Mouse (Mus musculus) hematopoietic stem cell, adult 5-6 weeks (primary cell): ENCODE data around the gene Olfr283. TPM values are rescaled to one million over a fixed set of nuclear protein-coding genes. Genes with fewer than 3 reads are reported as not detected.

ENCODE experiments used
- ATAC-seq, 2 experiments: fragments of 125-278 bp in 1 of 2; replicated peaks in 1 of 2; 2 replicates each; pipeline ENCODE4 v1.8.0; 2016 to 2017; ENCODE audit warnings: inconsistent platforms in 2 of 2, mild to moderate bottlenecking in 2 of 2, moderate number of reproducible peaks in 2 of 2, low read depth in 1 of 2, moderate TSS enrichment in 1 of 2; ENCODE audit not compliant: low FRiP score in 2 of 2, poor library complexity in 2 of 2, severe bottlenecking in 2 of 2, insufficient read depth in 1 of 2, low TSS enrichment in 1 of 2
- total RNA-seq: library from RNA; stranded (forward); fragments of 172-1452, 232-1000 nt; gene quantifications from 2 replicates; pipeline ENCODE4 v1.2.3, GENCODE M21; 2017

The Olfr283 gene
- total RNA-seq, 1 experiment from 2014 or later: not detected

- no peak for ATAC-seq
Measured at GRCm38 (mm10) chr15:98340887-98341286, 39.9 kb downstream of the Olfr283 start, which contains the start of gene Olfr284. Gene Olfr284, minus strand, starts transcription at chr15:98340987.

Other genes with a start within 250 kb of the Olfr283 start
- gene Asb8, start 215.3 kb downstream of the Olfr283 start, total RNA-seq: 17.2 and 20.4 TPM in 2 replicates
- 0.10 TPM in 1 of 2 replicates, not detected in the other for gene Ccdc184, start 213.8 kb downstream of the Olfr283 start, total RNA-seq
- gene Olfr288, start 185.4 kb downstream of the Olfr283 start, total RNA-seq: not detected in 2 replicates
- not detected in 2 replicates for gene Gm44579, start 160.0 kb downstream of the Olfr283 start, total RNA-seq
- not detected in 2 replicates for gene Olfr287, start 159.9 kb downstream of the Olfr283 start, total RNA-seq
- not detected in 2 replicates for gene Olfr286, start 146.5 kb downstream of the Olfr283 start, total RNA-seq
- not detected in 2 replicates for gene H1fnt, start 123.7 kb downstream of the Olfr283 start, total RNA-seq
- gene Zfp641, start 84.8 kb downstream of the Olfr283 start, total RNA-seq: not detected in 2 replicates
- gene Olfr285, start 63.6 kb downstream of the Olfr283 start, total RNA-seq: not detected in 2 replicates
- gene Olfr284, start 40.0 kb downstream of the Olfr283 start, total RNA-seq: not detected in 2 replicates
- not detected in 2 replicates for gene Olfr282, start 50.3 kb upstream of the Olfr283 start, total RNA-seq
- gene Olfr281, start 71.6 kb upstream of the Olfr283 start, total RNA-seq: not detected in 2 replicates
- not detected in 2 replicates for gene OR5BS1P, start 89.0 kb upstream of the Olfr283 start, total RNA-seq
- not detected in 2 replicates for gene Lalba, start 101.8 kb upstream of the Olfr283 start, total RNA-seq
- gene Olfr279, start 111.5 kb upstream of the Olfr283 start, total RNA-seq: not detected in 2 replicates
- gene Kansl2, start 153.3 kb upstream of the Olfr283 start, total RNA-seq: 55.2 and 57.8 TPM in 2 replicates
- 109 and 125 TPM in 2 replicates for gene Ccnt1, start 190.0 kb upstream of the Olfr283 start, total RNA-seq
- not detected in 2 replicates for gene 4930415O20Rik, start 190.1 kb upstream of the Olfr283 start, total RNA-seq
- 14.1 and 17.3 TPM in 2 replicates for gene Adcy6, start 229.1 kb upstream of the Olfr283 start, total RNA-seq
- gene Cacnb3, start 249.9 kb upstream of the Olfr283 start, total RNA-seq: not detected in 2 replicates